Mouse (Mus musculus) liver, embryonic 14.5 days (tissue): Measurements from ENCODE around the gene Gm7173. TPM values are rescaled to one million over a fixed set of nuclear protein-coding genes. Genes with fewer than 3 reads are reported as not detected.
A peak's percentile ranks its signal among the peaks of the same experiment; 100 is the strongest.

Source experiments
- ATAC-seq: fragments of 200-750 bp; cut with Nextera tagmentation; 2 replicates; pipeline ENCODE4 v1.8.0; 2017; ENCODE audit warnings: moderate number of reproducible peaks, mild to moderate bottlenecking, moderate library complexity; ENCODE audit not compliant: insufficient read depth
- DNase-seq, 3 experiments: peaks; one replicate each; pipeline ENCODE4 v3.0.0-alpha.2; 2012 to 2013; ENCODE audit warnings: low read depth in 3 of 3, low spot score in 3 of 3
- H3K27ac ChIP-seq: fragments of 300-500 bp; sonication (generic); 2 replicates; pipeline ENCODE4 v1.5.1; 2014; ENCODE audit warnings: moderate library complexity, mild to moderate bottlenecking, control low read depth, inconsistent platforms
- H3K27me3 ChIP-seq: fragments of 300-500 bp; sonication (generic); 2 replicates; pipeline ENCODE4 v1.6.1; 2014; ENCODE audit warnings: mild to moderate bottlenecking, low read length, moderate library complexity; ENCODE audit not compliant: control insufficient read depth, insufficient read depth
- H3K36me3 ChIP-seq: fragments of 300-500 bp; sonication (generic); replicated peaks from 2 replicates; pipeline ENCODE4 v1.6.1; 2014; ENCODE audit warnings: low read depth; ENCODE audit not compliant: control insufficient read depth, insufficient read depth
- H3K4me1 ChIP-seq, 2 experiments: fragments of 200-500 bp in 1 of 2; fragments of 300-500 bp in 1 of 2; sonication (generic) in 1 of 2; replicated peaks; 2 replicates each; pipeline ENCODE4 v1.6.1; 2012 to 2014; ENCODE audit warnings: antibody characterized with exemption in 1 of 2, inconsistent platforms in 1 of 2, low read length in 1 of 2; ENCODE audit not compliant: control insufficient read depth in 2 of 2, insufficient read depth in 2 of 2
- H3K4me2 ChIP-seq: fragments of 300-500 bp; sonication (generic); 2 replicates; pipeline ENCODE4 v1.6.1; 2014; ENCODE audit warnings: low read depth, mild to moderate bottlenecking, control low read depth, moderate library complexity
- H3K4me3 ChIP-seq, 2 experiments: fragments of 200-500 bp in 1 of 2; fragments of 300-500 bp in 1 of 2; sonication (generic) in 1 of 2; 2 replicates each; pipeline ENCODE4 v1.5.1; 2012 to 2014; ENCODE audit warnings: low read depth in 2 of 2, low read length in 2 of 2, mild to moderate bottlenecking in 2 of 2, control low read depth in 1 of 2, inconsistent platforms in 1 of 2, moderate library complexity in 1 of 2; ENCODE audit not compliant: insufficient read depth in 1 of 2
- H3K9ac ChIP-seq: fragments of 300-500 bp; sonication (generic); replicated peaks from 2 replicates; pipeline ENCODE4 v1.6.1; 2014; ENCODE audit warnings: mild to moderate bottlenecking, control low read depth, moderate library complexity
- H3K9me3 ChIP-seq: fragments of 300-500 bp; sonication (generic); 2 replicates; pipeline ENCODE4 v1.6.1; 2016; ENCODE audit warnings: low read length, mixed read lengths; ENCODE audit not compliant: control insufficient read depth
- CTCF ChIP-seq: IDR thresholded peaks from 2 replicates; pipeline ENCODE4 v1.5.1; 2016; ENCODE audit warnings: antibody characterized with exemption, low read depth, control low read depth
- EP300 ChIP-seq: IDR thresholded peaks from 2 replicates; pipeline ENCODE4 v1.6.1; 2016; ENCODE audit warnings: antibody characterized with exemption, low read depth
- WGBS: fragments of 180-500 bp; shearing (Covaris S2); extraction: QIAGEN DNeasy Blood & Tissue Kit; methylation state at CpG from one replicate; pipeline ENCODE4 v1.1.7; 2014; ENCODE audit not compliant: insufficient replicate concordance; 5-methylcytosine and 5-hydroxymethylcytosine counted together
- polyA plus RNA-seq, 2 experiments: library from polyadenylated mRNA; depleted of rRNA in 1 of 2; stranded (reverse) in 1 of 2; unstranded in 1 of 2; fragments of >200 nt; fragmentation: Nextera tagmentation in 1 of 2; extraction: Ambion mirVana in 1 of 2; gene quantifications; 2 replicates each; pipeline versions ENCODE4 v1.2.1 to v1.2.3; 2012 to 2014

The Gm7173 gene
- polyA plus RNA-seq (2012; rRNA removed): 0.01 TPM in 1 of 2 replicates, not detected in the other
- 0.06 TPM in 1 of 2 replicates, not detected in the other for polyA plus RNA-seq (2014; fragmentation: Nextera tagmentation; extraction: Ambion mirVana)

GRCm38 (mm10) chrX:79516977-79517645, at the start of gene Gm7173:
Gene Gm7173, minus strand, starts transcription at chrX:79517285.
- no peak for TF ChIP-seq EP300
- no peak for TF ChIP-seq CTCF
- 24% methylated on average over 23 of the region's 23 CpGs for WGBS
- H3K4me3 ChIP-seq: peak within 1 kb of the TSS; percentile 6 to 8; a peak in 1 of 4 replicates

GRCm38 (mm10) chrX:79517646-79518016, 546 bp upstream of the Gm7173 start:
- Histone ChIP-seq H3K9ac (no peak overlapping the region), H3K27me3 (no peaks in the 10 kb centered on the region), H3K4me1 (no peaks in the 10 kb centered on the region), H3K9me3 (no peaks in the 10 kb centered on the region), H3K36me3 (no peaks in the 10 kb centered on the region), H3K27ac (no peak overlapping the region), H3K4me2 (no peak overlapping the region), H3K4me3 (no peak overlapping the region)
- TF ChIP-seq CTCF (no peak), EP300 (no peak)
- no peak for DNase-seq
- WGBS: 34% methylated on average over 1 of the region's 1 CpGs
- ATAC-seq: no peak

More at GRCm38 (mm10) chrX:79516977-79517645, at the start of gene Gm7173:
- Histone ChIP-seq H3K27ac (no peak within 1 kb of the TSS), H3K4me1 (no peaks in the 10 kb centered on the region), H3K9me3 (no peaks in the 10 kb centered on the region), H3K4me2 (peak within 1 kb of the TSS; percentile 37), H3K9ac (no peak within 1 kb of the TSS), H3K36me3 (no peaks in the 10 kb centered on the region), H3K27me3 (no peaks in the 10 kb centered on the region)
- ATAC-seq (no peak), DNase-seq (no peak)

GRCm38 (mm10) chrX:79316790-79317189, 200.3 kb downstream of the Gm7173 start:
- no peak for TF ChIP-seq EP300
- TF ChIP-seq CTCF: no peak
- Histone ChIP-seq H3K27ac (no peak overlapping the region), H3K4me1 (no peaks in the 10 kb centered on the region), H3K36me3 (no peaks in the 10 kb centered on the region), H3K9me3 (no peaks in the 10 kb centered on the region), H3K27me3 (no peaks in the 10 kb centered on the region), H3K4me3 (no peak overlapping the region), H3K9ac (no peak overlapping the region), H3K4me2 (no peak overlapping the region)
- ATAC-seq (no peak), DNase-seq (no peak)

Other genes starting within 250 kb of the Gm7173 start
- 0.24 and 0.52 TPM in 2 replicates for gene Mageb16, start 154.2 kb upstream of the Gm7173 start, polyA plus RNA-seq (2012; rRNA removed)
- gene Mageb16, start 154.2 kb upstream of the Gm7173 start, polyA plus RNA-seq (2014; fragmentation: Nextera tagmentation; extraction: Ambion mirVana): 0.77 and 0.95 TPM in 2 replicates